Mouse (Mus musculus) G1E (cell line): Measurements from ENCODE around the gene Camta1.

ENCODE experiments used
- CTCF ChIP-seq: IDR thresholded peaks from 2 replicates; pipeline ENCODE4 v1.5.1; 2012; ENCODE audit warnings: low read depth, low read length, inconsistent platforms, mixed read lengths
- GATA1 ChIP-seq: IDR thresholded peaks from 2 replicates; pipeline ENCODE4 v1.6.1; 2012; ENCODE audit warnings: borderline replicate concordance, low read length, inconsistent platforms, mixed read lengths
- GATA2 ChIP-seq: IDR thresholded peaks from 2 replicates; pipeline ENCODE4 v1.6.1; 2012; ENCODE audit warnings: low read depth, low read length, inconsistent platforms, borderline replicate concordance
- POLR2AphosphoS5 ChIP-seq: IDR thresholded peaks from 2 replicates; pipeline ENCODE4 v1.6.1; 2012; ENCODE audit warnings: low read depth, low read length, inconsistent platforms; ENCODE audit not compliant: insufficient replicate concordance
- TAL1 ChIP-seq: conservative IDR thresholded peaks from 2 replicates; pipeline ENCODE4 v1.6.1; 2012; ENCODE audit warnings: low read depth, low read length, inconsistent platforms, mixed read lengths

- TF ChIP-seq CTCF (no peak), POLR2AphosphoS5 (no peak), GATA1 (no peak), TAL1 (no peak), GATA2 (no peak)
These were observed 231.4 kb downstream of the Camta1 start for GRCm38 (mm10) chr4:151630231-151630630.
